Mouse (Mus musculus) CD4-positive naive resting alpha-beta T cell, adult 57 days (primary cell): ENCODE data around the gene Slc9c1. TPM values are rescaled to one million over a fixed set of nuclear protein-coding genes. Genes with fewer than 3 reads are reported as not detected.

Experiments
- total RNA-seq: library from RNA; stranded (reverse); gene quantifications from one replicate; pipeline ENCODE4 v1.2.4, GENCODE M21; 2023

The Slc9c1 gene
- total RNA-seq: not detected

GRCm38 (mm10) chr16:45535009-45535408, at the start of gene Slc9c1:
Gene Slc9c1 (plus strand): TSS chr16:45535309.

GRCm38 (mm10) chr16:45492927-45493326, 42.2 kb upstream of the Slc9c1 start, which contains the start of gene Gm609:
Gene Gm609 (minus strand): TSS chr16:45492969.

GRCm38 (mm10) chr16:45531950-45532349, 3.2 kb upstream of the Slc9c1 start, which contains the start of gene Gm17783:
Gene Gm17783 (minus strand): TSS chr16:45532050.

GRCm38 (mm10) chr16:45610267-45610666, 75.2 kb downstream of the Slc9c1 start, which contains the start of gene Gcsam:
Gene Gcsam (plus strand): TSS chr16:45610380.

GRCm38 (mm10) chr16:45653934-45654332, 118.8 kb downstream of the Slc9c1 start, which contains the start of gene BC016579:
Gene BC016579 (minus strand): TSS chr16:45654068.

Other genes with a start within 250 kb of the Slc9c1 start
- 18.1 TPM for gene Cd200, start 126.3 kb upstream of the Slc9c1 start, total RNA-seq
- gene Gm609, start 42.3 kb upstream of the Slc9c1 start, total RNA-seq: not detected
- not detected for gene Gm17783, start 3.3 kb upstream of the Slc9c1 start, total RNA-seq
- gene Gcsam, start 75.1 kb downstream of the Slc9c1 start, total RNA-seq: 0.33 TPM
- not detected for gene BC016579, start 118.8 kb downstream of the Slc9c1 start, total RNA-seq
- gene Tmprss7, start 158.3 kb downstream of the Slc9c1 start, total RNA-seq: 0.24 TPM
- gene Tagln3, start 189.3 kb downstream of the Slc9c1 start, total RNA-seq: not detected
- 44.4 TPM for gene Abhd10, start 207.6 kb downstream of the Slc9c1 start, total RNA-seq